Mouse (Mus musculus): ENCODE results near the gene Ssbp4. TPM values are rescaled to one million over a fixed set of nuclear protein-coding genes. Genes with fewer than 3 reads are reported as not detected.
"Not testable (repeated sequence)": the region's sequence is repeated elsewhere in the genome, so short reads cannot be mapped to it uniquely, and the experiment has no call there.

Ssbp4 gene
- polyA plus RNA-seq, 1 experiment from 2014 or later = 83.7 TPM

GRCm38 (mm10) chr8:70587955-70588354 is 20.7 kb downstream of the Ssbp4 start:
- peaks cover 82% of the 10 kb centered on the region for H3K36me3 ChIP-seq (ENCODE audit: control insufficient read depth, insufficient read depth, low read length)
- WGBS = 78% methylated on average over 4 of the region's 4 CpGs
- not testable (repeated sequence) for H3K4me3 ChIP-seq (ENCODE audit: control insufficient read depth in 1 of 2, insufficient read depth in 1 of 2, low read depth in 1 of 2, low read length in 2 of 2); H3K9me3 ChIP-seq (ENCODE audit: control insufficient read depth, low read length); H3K27me3 ChIP-seq (ENCODE audit: control insufficient read depth, insufficient read depth, low read length); H3K4me2 ChIP-seq (ENCODE audit: low read length); H3K9ac ChIP-seq (ENCODE audit: low read length); ATAC-seq (ENCODE audit: insufficient number of reproducible peaks, insufficient read depth, low FRiP score, low read depth); H3K4me1 ChIP-seq (ENCODE audit: control insufficient read depth in 2 of 2, insufficient read depth in 2 of 2, low read length in 2 of 2); H3K27ac ChIP-seq (replicated peaks in 1 of 2; ENCODE audit: control insufficient read depth in 1 of 2, insufficient read depth in 1 of 2, low read depth in 2 of 2, low read length in 2 of 2)

GRCm38 (mm10) chr8:70585258-70585652 is 23.4 kb downstream of the Ssbp4 start:
- no peaks in the 10 kb centered on the region for H3K9me3 ChIP-seq (ENCODE audit: control insufficient read depth, low read length)
- WGBS = 31% methylated on average over 7 of the region's 7 CpGs
- no peaks in the 10 kb centered on the region for H3K4me1 ChIP-seq (ENCODE audit: control insufficient read depth in 2 of 2, insufficient read depth in 2 of 2, low read length in 2 of 2)
- no peak overlapping the region for H3K9ac ChIP-seq (ENCODE audit: low read length)
- no peak overlapping the region for H3K4me3 ChIP-seq (ENCODE audit: control insufficient read depth in 1 of 2, insufficient read depth in 1 of 2, low read depth in 1 of 2, low read length in 2 of 2)
- ATAC-seq (ENCODE audit: insufficient number of reproducible peaks, insufficient read depth, low FRiP score, low read depth) = no peak
- peaks cover 90% of the 10 kb centered on the region for H3K36me3 ChIP-seq (ENCODE audit: control insufficient read depth, insufficient read depth, low read length)
- H3K4me2 ChIP-seq (ENCODE audit: low read length) = no peak overlapping the region
- no peaks in the 10 kb centered on the region for H3K27me3 ChIP-seq (ENCODE audit: control insufficient read depth, insufficient read depth, low read length)
- no peak overlapping the region for H3K27ac ChIP-seq (replicated peaks in 1 of 2; ENCODE audit: control insufficient read depth in 1 of 2, insufficient read depth in 1 of 2, low read depth in 2 of 2, low read length in 2 of 2)

- Histone ChIP-seq H3K27ac (replicated peaks in 1 of 2; ENCODE audit: control insufficient read depth in 1 of 2, insufficient read depth in 1 of 2, low read depth in 2 of 2, low read length in 2 of 2) (0 out of 4 replicates have a peak overlapping the region, but pooled peaks of 1 of the 2 experiments have one; percentile 5), H3K4me2 (ENCODE audit: low read length) (no peak overlapping the region), H3K36me3 (ENCODE audit: control insufficient read depth, insufficient read depth, low read length) (peaks cover 91% of the 10 kb centered on the region), H3K9ac (ENCODE audit: low read length) (peak overlapping the region; percentile 40; the same call in 1 of the 2 replicates), H3K4me1 (ENCODE audit: control insufficient read depth in 2 of 2, insufficient read depth in 2 of 2, low read length in 2 of 2) (no peaks in the 10 kb centered on the region), H3K9me3 (ENCODE audit: control insufficient read depth, low read length) (no peaks in the 10 kb centered on the region), H3K27me3 (ENCODE audit: control insufficient read depth, insufficient read depth, low read length) (no peaks in the 10 kb centered on the region), H3K4me3 (ENCODE audit: control insufficient read depth in 1 of 2, insufficient read depth in 1 of 2, low read depth in 1 of 2, low read length in 2 of 2) (no peak overlapping the region)
- WGBS = 90% methylated on average over 9 of the region's 9 CpGs
- 0 out of 2 replicates have a peak, but pooled peaks have one; percentile 2 for ATAC-seq (ENCODE audit: insufficient number of reproducible peaks, insufficient read depth, low FRiP score, low read depth)
Measured at GRCm38 (mm10) chr8:70584606-70585257, 23.9 kb downstream of the Ssbp4 start.

- WGBS = 92% methylated on average over 18 of the region's 18 CpGs
- no peak overlapping the region for H3K9ac ChIP-seq (ENCODE audit: low read length)
- no peak overlapping the region for H3K4me3 ChIP-seq (ENCODE audit: control insufficient read depth in 1 of 2, insufficient read depth in 1 of 2, low read depth in 1 of 2, low read length in 2 of 2)
- no peak overlapping the region for H3K27ac ChIP-seq (replicated peaks in 1 of 2; ENCODE audit: control insufficient read depth in 1 of 2, insufficient read depth in 1 of 2, low read depth in 2 of 2, low read length in 2 of 2)
- H3K36me3 ChIP-seq (ENCODE audit: control insufficient read depth, insufficient read depth, low read length) = peaks cover 89% of the 10 kb centered on the region
- ATAC-seq (ENCODE audit: insufficient number of reproducible peaks, insufficient read depth, low FRiP score, low read depth) = no peak
- H3K4me1 ChIP-seq (ENCODE audit: control insufficient read depth in 2 of 2, insufficient read depth in 2 of 2, low read length in 2 of 2) = no peaks in the 10 kb centered on the region
- no peaks in the 10 kb centered on the region for H3K9me3 ChIP-seq (ENCODE audit: control insufficient read depth, low read length)
- no peaks in the 10 kb centered on the region for H3K27me3 ChIP-seq (ENCODE audit: control insufficient read depth, insufficient read depth, low read length)
- no peak overlapping the region for H3K4me2 ChIP-seq (ENCODE audit: low read length)
Measured at GRCm38 (mm10) chr8:70583476-70584387, 24.9 kb downstream of the Ssbp4 start.

- Histone ChIP-seq H3K9ac (ENCODE audit: low read length) (no peak overlapping the region), H3K27ac (replicated peaks in 1 of 2; ENCODE audit: control insufficient read depth in 1 of 2, insufficient read depth in 1 of 2, low read depth in 2 of 2, low read length in 2 of 2) (no peak overlapping the region), H3K4me1 (ENCODE audit: control insufficient read depth in 2 of 2, insufficient read depth in 2 of 2, low read length in 2 of 2) (peaks cover 0 to 3% of the 10 kb centered on the region in 2 experiments; a peak in 1 of 4 replicates), H3K4me2 (ENCODE audit: low read length) (no peak overlapping the region), H3K9me3 (ENCODE audit: control insufficient read depth, low read length) (no peaks in the 10 kb centered on the region), H3K4me3 (ENCODE audit: control insufficient read depth in 1 of 2, insufficient read depth in 1 of 2, low read depth in 1 of 2, low read length in 2 of 2) (no peak overlapping the region), H3K36me3 (ENCODE audit: control insufficient read depth, insufficient read depth, low read length) (peaks cover 60% of the 10 kb centered on the region), H3K27me3 (ENCODE audit: control insufficient read depth, insufficient read depth, low read length) (no peaks in the 10 kb centered on the region)
- no peak for ATAC-seq (ENCODE audit: insufficient number of reproducible peaks, insufficient read depth, low FRiP score, low read depth)
- 96% methylated on average over 3 of the region's 3 CpGs for WGBS
Measured at GRCm38 (mm10) chr8:70577207-70577606, 31.5 kb downstream of the Ssbp4 start.

GRCm38 (mm10) chr8:70574915-70575314 is 33.8 kb downstream of the Ssbp4 start:
- H3K4me3 ChIP-seq (ENCODE audit: control insufficient read depth in 1 of 2, insufficient read depth in 1 of 2, low read depth in 1 of 2, low read length in 2 of 2) = no peak overlapping the region
- H3K27me3 ChIP-seq (ENCODE audit: control insufficient read depth, insufficient read depth, low read length) = no peaks in the 10 kb centered on the region
- H3K4me2 ChIP-seq (ENCODE audit: low read length) = no peak overlapping the region
- no peaks in the 10 kb centered on the region for H3K9me3 ChIP-seq (ENCODE audit: control insufficient read depth, low read length)
- peaks cover 16 to 21% of the 10 kb centered on the region in 2 experiments for H3K4me1 ChIP-seq (ENCODE audit: control insufficient read depth in 2 of 2, insufficient read depth in 2 of 2, low read length in 2 of 2)
- H3K9ac ChIP-seq (ENCODE audit: low read length) = no peak overlapping the region
- H3K36me3 ChIP-seq (ENCODE audit: control insufficient read depth, insufficient read depth, low read length) = peaks cover 37% of the 10 kb centered on the region
- H3K27ac ChIP-seq (replicated peaks in 1 of 2; ENCODE audit: control insufficient read depth in 1 of 2, insufficient read depth in 1 of 2, low read depth in 2 of 2, low read length in 2 of 2) = no peak overlapping the region
- ATAC-seq (ENCODE audit: insufficient number of reproducible peaks, insufficient read depth, low FRiP score, low read depth) = 0 out of 2 replicates have a peak, but pooled peaks have one; percentile 14
- WGBS = 52% methylated on average over 4 of the region's 4 CpGs

GRCm38 (mm10) chr8:70574302-70574701 is 34.4 kb downstream of the Ssbp4 start:
- Histone ChIP-seq H3K4me1 (ENCODE audit: control insufficient read depth in 2 of 2, insufficient read depth in 2 of 2, low read length in 2 of 2) (peaks cover 17 to 24% of the 10 kb centered on the region in 2 experiments), H3K9ac (ENCODE audit: low read length) (no peak overlapping the region), H3K9me3 (ENCODE audit: control insufficient read depth, low read length) (no peaks in the 10 kb centered on the region), H3K4me2 (ENCODE audit: low read length) (no peak overlapping the region), H3K4me3 (ENCODE audit: control insufficient read depth in 1 of 2, insufficient read depth in 1 of 2, low read depth in 1 of 2, low read length in 2 of 2) (no peak overlapping the region), H3K36me3 (ENCODE audit: control insufficient read depth, insufficient read depth, low read length) (peaks cover 35% of the 10 kb centered on the region), H3K27ac (replicated peaks in 1 of 2; ENCODE audit: control insufficient read depth in 1 of 2, insufficient read depth in 1 of 2, low read depth in 2 of 2, low read length in 2 of 2) (no peak overlapping the region), H3K27me3 (ENCODE audit: control insufficient read depth, insufficient read depth, low read length) (no peaks in the 10 kb centered on the region)
- ATAC-seq (ENCODE audit: insufficient number of reproducible peaks, insufficient read depth, low FRiP score, low read depth) = no peak

All from heart, embryonic 14.5 days (tissue).